Mouse (Mus musculus) kidney, adult 2 months (tissue): Measurements from ENCODE around the gene Zfp46. TPM values are rescaled to one million over a fixed set of nuclear protein-coding genes. Genes with fewer than 3 reads are reported as not detected.
A peak's percentile ranks its signal among the peaks of the same experiment; 100 is the strongest.

Experiments used
- DNase-seq: peaks from one replicate; pipeline ENCODE4 v3.0.0; 2021
- H3K27ac ChIP-seq: fragments of 200-500 bp; 2 replicates; pipeline ENCODE4 v1.5.1; 2012; ENCODE audit warnings: low read depth, low read length, control low read depth, inconsistent platforms; ENCODE audit not compliant: insufficient read depth
- H3K27me3 ChIP-seq: fragments of 200-500 bp; replicated peaks from 2 replicates; pipeline ENCODE4 v1.6.1; 2012; ENCODE audit warnings: mild to moderate bottlenecking, moderate library complexity, low read length, inconsistent platforms; ENCODE audit not compliant: control insufficient read depth, insufficient read depth
- H3K36me3 ChIP-seq: fragments of 200-500 bp; 2 replicates; pipeline ENCODE4 v1.6.1; 2012; ENCODE audit warnings: mild to moderate bottlenecking, moderate library complexity, low read length, inconsistent platforms; ENCODE audit not compliant: control insufficient read depth, insufficient read depth
- H3K4me1 ChIP-seq: fragments of 200-500 bp; 2 replicates; pipeline ENCODE4 v1.6.1; 2011; ENCODE audit warnings: low read length; ENCODE audit not compliant: control insufficient read depth, insufficient read depth
- H3K4me3 ChIP-seq: fragments of 200-500 bp; 2 replicates; pipeline ENCODE4 v1.5.1; 2011; ENCODE audit warnings: mild to moderate bottlenecking, low read depth, low read length, control low read depth; ENCODE audit not compliant: insufficient read depth
- CTCF ChIP-seq: fragments of 200-500 bp; conservative IDR thresholded peaks from 2 replicates; pipeline ENCODE4 v1.5.1; 2011; ENCODE audit warnings: low read depth, mild to moderate bottlenecking, control low read depth, low read length, moderate library complexity, mixed read lengths; ENCODE audit not compliant: insufficient read depth, insufficient read length
- POLR2A ChIP-seq: fragments of 200-500 bp; IDR thresholded peaks from one replicate; pipeline ENCODE4 v1.6.1; 2011; ENCODE audit warnings: low read depth, low read length, control low read depth
- WGBS: fragments of 180-500 bp; shearing (Covaris S2); methylation state at CpG from one replicate; pipeline ENCODE4 v1.1.7; 2018; 5-methylcytosine and 5-hydroxymethylcytosine counted together
- polyA plus RNA-seq: library from polyadenylated mRNA; depleted of rRNA; stranded (reverse); fragments of >200 nt; gene quantifications from 2 replicates; pipeline ENCODE4 v1.2.3, GENCODE M21; 2012

Gene Zfp46
- polyA plus RNA-seq, 1 experiment: 10.9 TPM

DNA sequence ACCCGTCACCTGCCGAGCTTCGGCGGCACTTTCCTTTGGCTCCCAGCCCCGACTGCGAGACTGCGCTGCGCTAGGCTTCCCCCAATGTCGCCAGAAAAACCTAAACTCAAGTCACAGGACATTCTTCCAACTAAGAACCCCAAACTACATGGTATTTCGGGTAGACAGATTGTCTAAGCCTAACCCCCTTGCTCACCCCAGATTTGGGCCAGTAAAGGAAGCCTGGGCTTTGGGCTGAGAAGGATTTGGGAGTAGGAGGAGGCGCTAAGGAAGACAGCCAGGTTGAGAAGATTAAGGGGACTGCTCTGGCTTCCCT lies 35.2 kb upstream of the Zfp46 start:
- H3K27ac ChIP-seq: peak overlapping the region; percentile 36; the same call in 1 of the 2 replicates

DNA sequence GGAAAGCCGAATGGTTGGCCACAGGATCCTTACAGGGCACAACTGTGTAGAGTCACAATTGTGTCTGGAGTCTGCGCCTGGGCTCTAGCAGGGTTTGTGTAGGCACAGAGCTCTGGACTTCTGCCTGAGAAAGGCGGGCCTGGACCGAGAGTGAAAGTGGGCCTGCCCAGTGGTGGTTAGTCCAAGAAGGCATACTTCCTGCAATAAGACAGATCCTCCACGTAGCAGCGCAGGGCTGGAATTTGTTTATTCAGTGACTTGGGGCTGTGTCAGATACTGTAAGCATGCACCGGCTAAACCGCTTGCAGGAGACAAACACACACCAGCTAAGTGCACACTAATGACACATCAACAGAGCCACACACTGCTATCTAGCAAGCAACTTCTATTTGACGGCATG lies 34.7 kb upstream of the Zfp46 start:
- Histone ChIP-seq H3K36me3 (no peaks in the 10 kb centered on the region), H3K27me3 (no peaks in the 10 kb centered on the region), H3K27ac (peak overlapping the region; percentile 36; the same call in 1 of the 2 replicates), H3K4me1 (peaks cover 18% of the 10 kb centered on the region; the same call in 1 of the 2 replicates), H3K4me3 (peak overlapping the region; percentile 6; the same call in 1 of the 2 replicates)
- peak; percentile 88 for DNase-seq
- 33% methylated on average over 9 of the region's 9 CpGs for WGBS
- no peak for TF ChIP-seq POLR2A
- TF ChIP-seq CTCF: no peak

More for the DNA sequence above, 35.2 kb upstream of the Zfp46 start:
- H3K36me3 ChIP-seq: no peaks in the 10 kb centered on the region
- TF ChIP-seq POLR2A (no peak), CTCF (no peak)
- H3K4me1 ChIP-seq: peaks cover 18% of the 10 kb centered on the region; the same call in 1 of the 2 replicates
- peak overlapping the region; percentile 82; the same call in 1 of the 2 replicates for H3K4me3 ChIP-seq
- DNase-seq: peak; percentile 27
- H3K27me3 ChIP-seq: no peaks in the 10 kb centered on the region
- whole genome bisulfite sequencing: 39% methylated on average over 11 of the region's 11 CpGs

DNA sequence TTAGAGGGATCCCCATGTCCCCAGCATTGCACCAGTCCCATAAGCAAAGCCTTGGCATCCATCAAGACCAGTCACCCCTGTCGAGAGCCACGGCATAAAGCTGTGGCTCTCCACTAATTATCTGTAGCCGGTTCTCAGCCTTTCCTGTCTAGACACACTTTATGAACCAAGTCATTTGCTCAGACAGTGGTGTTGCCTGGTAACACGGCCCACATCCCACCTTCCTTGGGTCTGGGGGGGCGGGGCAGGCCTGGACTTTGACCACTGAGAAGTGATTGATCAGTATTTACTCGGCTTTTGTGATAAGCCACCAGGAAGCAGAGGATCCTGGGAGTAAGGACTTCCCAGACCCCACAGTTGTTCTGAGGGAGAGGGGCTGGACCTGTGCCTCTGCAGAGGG lies 28.6 kb upstream of the Zfp46 start:
- Histone ChIP-seq H3K4me3 (no peak overlapping the region), H3K27ac (no peak overlapping the region), H3K36me3 (no peaks in the 10 kb centered on the region), H3K27me3 (no peaks in the 10 kb centered on the region), H3K4me1 (0 out of 2 replicates have a peak, but pooled peaks cover 3% of the 10 kb centered on the region)
- WGBS: 48% methylated on average over 6 of the region's 6 CpGs
- no peak for TF ChIP-seq POLR2A
- no peak for TF ChIP-seq CTCF
- DNase-seq: no peak

DNA sequence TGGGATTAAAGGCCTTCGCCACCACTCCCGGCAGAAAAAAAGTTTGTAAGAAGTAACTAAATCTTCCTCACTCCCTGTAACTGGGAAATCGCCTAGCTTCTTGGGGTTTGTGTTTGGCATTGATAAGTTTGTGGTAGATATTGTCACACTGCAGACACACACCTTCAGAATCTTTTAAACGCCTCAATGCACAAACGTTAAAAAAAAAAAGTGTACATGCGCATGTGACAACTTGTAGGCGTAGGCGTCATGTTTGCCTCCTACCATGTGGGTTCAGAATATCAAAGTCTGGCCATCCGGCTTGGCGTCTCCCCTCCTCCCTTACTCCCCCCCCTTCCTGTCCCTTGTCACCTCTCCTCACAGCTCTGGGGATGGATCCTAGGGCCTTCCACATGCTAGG lies 27.8 kb upstream of the Zfp46 start:
- TF ChIP-seq CTCF: no peak
- no peak for TF ChIP-seq POLR2A
- WGBS: 72% methylated on average over 10 of the region's 10 CpGs
- Histone ChIP-seq H3K4me1 (peaks cover 5% of the 10 kb centered on the region; the same call in 1 of the 2 replicates), H3K27me3 (no peaks in the 10 kb centered on the region), H3K4me3 (no peak overlapping the region), H3K27ac (no peak overlapping the region), H3K36me3 (no peaks in the 10 kb centered on the region)
- no peak for DNase-seq

DNA sequence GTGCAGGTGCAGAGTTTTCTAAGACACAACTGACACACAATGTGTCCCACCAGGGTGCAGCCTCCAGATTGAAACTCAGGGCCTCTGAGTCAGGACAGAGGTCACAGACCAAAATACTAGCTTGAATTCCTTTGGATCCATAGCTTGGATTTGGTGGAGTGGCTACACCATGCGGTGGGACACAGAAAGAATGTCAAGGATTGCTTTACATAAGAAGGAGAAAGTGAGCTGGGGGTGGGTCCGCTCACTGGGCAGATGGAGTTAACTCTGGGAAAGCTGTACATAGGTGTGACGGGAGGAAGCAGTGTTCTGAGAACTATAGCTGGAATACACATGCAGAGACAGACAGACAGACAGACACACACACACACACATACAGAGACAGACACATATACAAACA lies 24.6 kb upstream of the Zfp46 start:
- 64% methylated on average over 3 of the region's 3 CpGs for WGBS
- TF ChIP-seq POLR2A: no peak
- TF ChIP-seq CTCF: no peak
- Histone ChIP-seq H3K36me3 (no peaks in the 10 kb centered on the region), H3K4me3 (no peak overlapping the region), H3K27ac (no peak overlapping the region), H3K27me3 (no peaks in the 10 kb centered on the region), H3K4me1 (peaks cover 3% of the 10 kb centered on the region; the same call in 1 of the 2 replicates)
- no peak for DNase-seq

DNA sequence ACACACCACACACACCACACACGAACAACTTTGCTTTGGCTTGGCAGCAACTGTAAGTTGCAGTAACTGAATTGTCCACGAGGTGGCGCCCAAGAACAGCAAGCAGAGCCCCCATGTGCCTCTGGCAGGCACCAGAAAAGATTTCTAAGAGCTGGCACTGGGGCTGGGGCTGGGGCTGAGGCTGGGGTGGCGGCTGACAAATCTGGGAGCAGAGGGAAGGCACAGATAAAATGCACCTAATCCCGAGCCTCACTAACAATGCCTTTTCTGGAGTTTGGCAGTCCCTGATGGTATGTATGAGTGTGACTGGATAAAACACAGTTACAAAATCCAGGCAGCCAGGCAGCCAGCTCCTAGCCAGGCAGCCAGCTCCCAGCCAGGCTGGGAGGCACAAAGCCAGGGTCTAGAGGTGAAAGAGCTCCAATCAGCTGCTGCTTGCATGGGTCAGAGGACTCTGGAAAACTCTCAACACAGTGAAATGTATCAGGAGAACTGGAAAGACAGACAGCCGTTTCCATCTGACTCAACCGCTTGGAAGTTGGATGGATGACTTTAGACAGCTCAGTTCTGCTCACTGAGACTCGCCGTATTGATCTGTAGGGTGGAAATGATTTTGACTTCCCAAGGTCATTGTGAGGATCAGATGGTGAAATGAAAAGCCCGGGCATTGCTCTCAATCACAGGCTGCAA lies 23.8 kb upstream of the Zfp46 start:
- 29% methylated on average over 10 of the region's 10 CpGs for WGBS
- H3K4me1 ChIP-seq: peaks cover 3% of the 10 kb centered on the region; the same call in 1 of the 2 replicates
- H3K27me3 ChIP-seq: no peaks in the 10 kb centered on the region
- H3K36me3 ChIP-seq: no peaks in the 10 kb centered on the region
- no peak overlapping the region; the same call in 1 of the 2 replicates for H3K27ac ChIP-seq
- DNase-seq: peak; percentile 88
- TF ChIP-seq CTCF (peak; percentile 80), POLR2A (no peak)
- no peak overlapping the region for H3K4me3 ChIP-seq

DNA sequence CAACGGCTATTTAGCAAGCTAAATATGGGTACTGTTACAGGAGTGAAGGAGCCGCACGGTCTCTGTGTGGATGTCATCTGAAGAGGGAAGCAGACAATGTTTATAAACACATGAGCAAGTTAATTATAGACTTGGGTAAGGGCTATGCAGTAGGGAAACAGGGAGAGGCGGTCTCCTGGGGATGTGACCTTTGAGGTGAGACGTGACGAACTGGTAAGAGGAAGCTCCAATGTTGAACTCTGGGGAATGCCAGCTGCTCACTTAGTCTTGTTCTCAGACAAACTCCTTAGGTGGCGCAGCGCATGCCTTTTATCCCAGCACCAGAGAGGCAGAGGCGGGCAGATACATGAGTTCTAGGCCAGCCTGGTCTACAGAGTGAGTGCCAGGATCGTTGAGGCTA lies 22.6 kb upstream of the Zfp46 start:
- Histone ChIP-seq H3K27me3 (no peaks in the 10 kb centered on the region), H3K4me1 (peaks cover 3% of the 10 kb centered on the region; the same call in 1 of the 2 replicates), H3K4me3 (no peak overlapping the region), H3K27ac (no peak overlapping the region), H3K36me3 (no peaks in the 10 kb centered on the region)
- 47% methylated on average over 10 of the region's 10 CpGs for WGBS
- no peak for TF ChIP-seq POLR2A
- no peak for TF ChIP-seq CTCF
- peak; percentile 81 for DNase-seq
